Mouse (Mus musculus) gastrocnemius, adult 2 months (tissue): ENCODE results near the gene Plxdc2. TPM values are rescaled to one million over a fixed set of nuclear protein-coding genes. Genes with fewer than 3 reads are reported as not detected.

Experiments
- DNase-seq: peaks from one replicate; pipeline ENCODE4 v3.0.0; 2022
- H3K27ac ChIP-seq: fragments of 200-600 bp; 2 replicates; pipeline ENCODE4 v1.8.1; 2022; ENCODE audit warnings: mild to moderate bottlenecking
- H3K4me3 ChIP-seq: fragments of 200-600 bp; 2 replicates; pipeline ENCODE4 v1.8.1; 2022; ENCODE audit warnings: mild to moderate bottlenecking, moderate library complexity
- CTCF ChIP-seq: fragments of 200-600 bp; IDR thresholded peaks from 2 replicates; pipeline ENCODE4 v1.8.1; 2022; ENCODE audit warnings: antibody characterized with exemption, mild to moderate bottlenecking, moderate library complexity
- intact Hi-C: fragments of 180-260 bp; cut with DNase I; formaldehyde crosslinking; loops from one replicate; pipeline ENCODE4 v1.15.1; 2025
- total RNA-seq, 2 experiments: library from RNA; stranded (reverse); gene quantifications; 2 replicates each; pipeline ENCODE4 v1.2.3; 2021

Plxdc2 gene
- total RNA-seq, 2 experiments from 2014 or later, result 12.1 to 18.4 TPM

- intact Hi-C loops, result no loop called here
- H3K27ac ChIP-seq, result no peak overlapping the region
- TF ChIP-seq CTCF, result no peak
- no peak overlapping the region for H3K4me3 ChIP-seq
- no peak for DNase-seq
Observed at GRCm38 (mm10) chr2:16642061-16642460, 286.0 kb downstream of the Plxdc2 start.

GRCm38 (mm10) chr2:16651713-16652112 is 295.6 kb downstream of the Plxdc2 start:
- no peak overlapping the region for H3K4me3 ChIP-seq
- intact Hi-C loops, result no loop called here
- no peak for DNase-seq
- H3K27ac ChIP-seq, result no peak overlapping the region
- TF ChIP-seq CTCF, result no peak

DNA sequence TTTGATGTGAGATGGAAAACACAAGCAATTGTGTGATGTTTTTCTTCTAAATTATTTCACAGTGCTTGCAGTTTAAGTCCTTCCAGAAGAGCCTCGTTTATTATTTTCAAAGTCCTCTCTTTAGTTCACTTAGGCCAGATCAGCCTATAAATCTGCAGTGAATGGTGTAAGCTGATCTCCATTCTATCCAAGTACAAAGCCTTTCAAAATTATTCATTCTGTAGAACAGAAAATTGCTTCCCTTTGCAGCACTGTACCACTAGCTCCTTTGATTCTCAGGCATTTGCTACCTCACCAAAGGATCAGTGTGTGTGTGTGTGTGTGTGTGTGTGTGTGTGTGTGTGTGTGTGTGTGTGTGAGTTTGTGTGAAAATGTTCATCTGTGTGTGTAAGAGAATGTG is 308.4 kb downstream of the Plxdc2 start:
- DNase-seq, result no peak
- intact Hi-C loops, result no loop called here
- Histone ChIP-seq H3K4me3 (no peak overlapping the region), H3K27ac (no peak overlapping the region)
- no peak for TF ChIP-seq CTCF

- H3K27ac ChIP-seq, result no peak overlapping the region
- DNase-seq, result no peak
- H3K4me3 ChIP-seq, result no peak overlapping the region
- no peak for TF ChIP-seq CTCF
- intact Hi-C loops, result no loop called here
Observed at GRCm38 (mm10) chr2:16668391-16668790, 312.3 kb downstream of the Plxdc2 start.

DNA sequence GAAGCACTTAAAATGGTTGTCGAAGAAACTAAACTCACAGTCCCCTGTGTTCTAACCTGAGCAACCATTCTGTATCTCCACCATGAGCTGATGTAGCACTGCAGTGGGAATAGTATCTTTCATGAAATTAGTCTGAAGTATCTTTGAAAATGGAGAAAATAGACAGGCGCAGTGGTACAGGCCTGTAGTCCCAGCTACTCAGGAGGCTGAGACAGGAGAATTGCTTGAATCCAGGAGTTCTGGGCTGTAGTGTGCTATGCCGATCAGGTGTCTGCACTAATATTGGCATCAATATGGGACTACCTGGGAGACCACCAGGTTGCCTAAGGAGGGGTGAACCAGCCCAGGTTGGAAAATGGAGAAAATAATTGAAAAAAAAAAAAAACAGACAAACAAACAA is 326.8 kb downstream of the Plxdc2 start:
- no peak for DNase-seq
- TF ChIP-seq CTCF, result no peak
- no peak overlapping the region for H3K27ac ChIP-seq
- no peak overlapping the region for H3K4me3 ChIP-seq
- intact Hi-C loops, result no loop called here

GRCm38 (mm10) chr2:16683739-16684138 is 327.6 kb downstream of the Plxdc2 start:
- no peak overlapping the region for H3K27ac ChIP-seq
- no peak for TF ChIP-seq CTCF
- no peak overlapping the region for H3K4me3 ChIP-seq
- intact Hi-C loops, result no loop called here
- no peak for DNase-seq

GRCm38 (mm10) chr2:16684529-16684928 is 328.4 kb downstream of the Plxdc2 start:
- DNase-seq, result peak; percentile 16
- intact Hi-C loops, result no loop called here
- H3K27ac ChIP-seq, result no peak overlapping the region
- no peak overlapping the region for H3K4me3 ChIP-seq
- TF ChIP-seq CTCF, result no peak

DNA sequence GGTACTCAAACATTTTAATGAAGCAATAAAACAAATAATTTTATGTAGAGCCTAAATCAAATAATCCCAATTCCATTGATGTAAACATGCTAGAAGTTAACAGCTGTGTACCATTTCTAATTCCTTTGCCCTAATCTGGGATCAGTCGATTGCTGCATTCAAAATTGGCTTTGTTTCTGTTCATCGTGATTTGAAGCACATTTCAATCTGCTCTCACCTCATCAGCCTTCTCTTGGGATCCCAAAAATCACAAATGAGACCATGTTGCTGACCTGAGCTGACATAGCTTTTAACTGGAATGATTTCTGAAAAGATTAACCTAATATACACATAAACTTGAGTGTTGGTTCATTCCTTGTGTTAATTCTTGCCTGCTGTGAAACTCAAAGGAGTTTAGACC is 340.3 kb downstream of the Plxdc2 start:
- no peak overlapping the region for H3K27ac ChIP-seq
- DNase-seq, result no peak
- no peak for TF ChIP-seq CTCF
- intact Hi-C loops, result no loop called here
- H3K4me3 ChIP-seq, result no peak overlapping the region

GRCm38 (mm10) chr2:16697181-16697580 is 341.1 kb downstream of the Plxdc2 start:
- no peak for TF ChIP-seq CTCF
- intact Hi-C loops, result no loop called here
- no peak overlapping the region for H3K27ac ChIP-seq
- no peak for DNase-seq
- H3K4me3 ChIP-seq, result no peak overlapping the region

GRCm38 (mm10) chr2:16706227-16706626 is 350.1 kb downstream of the Plxdc2 start:
- intact Hi-C loops, result no loop called here
- peak; percentile 46 for TF ChIP-seq CTCF
- Histone ChIP-seq H3K27ac (no peak overlapping the region), H3K4me3 (no peak overlapping the region)
- DNase-seq, result no peak

GRCm38 (mm10) chr2:16709885-16710284 is 353.8 kb downstream of the Plxdc2 start:
- no peak overlapping the region for H3K27ac ChIP-seq

GRCm38 (mm10) chr2:16731033-16731432 is 374.9 kb downstream of the Plxdc2 start:
- no peak overlapping the region for H3K27ac ChIP-seq
- no peak for DNase-seq
- H3K4me3 ChIP-seq, result no peak overlapping the region
- intact Hi-C loops, result no loop called here
- no peak for TF ChIP-seq CTCF

More at GRCm38 (mm10) chr2:16709885-16710284, 353.8 kb downstream of the Plxdc2 start:
- no peak for DNase-seq
- TF ChIP-seq CTCF, result no peak
- intact Hi-C loops, result no loop called here
- H3K4me3 ChIP-seq, result no peak overlapping the region

GRCm38 (mm10) chr2:16734381-16734780 is 378.3 kb downstream of the Plxdc2 start:
- intact Hi-C loops, result no loop called here
- Histone ChIP-seq H3K27ac (no peak overlapping the region), H3K4me3 (no peak overlapping the region)
- no peak for DNase-seq
- TF ChIP-seq CTCF, result no peak

DNA sequence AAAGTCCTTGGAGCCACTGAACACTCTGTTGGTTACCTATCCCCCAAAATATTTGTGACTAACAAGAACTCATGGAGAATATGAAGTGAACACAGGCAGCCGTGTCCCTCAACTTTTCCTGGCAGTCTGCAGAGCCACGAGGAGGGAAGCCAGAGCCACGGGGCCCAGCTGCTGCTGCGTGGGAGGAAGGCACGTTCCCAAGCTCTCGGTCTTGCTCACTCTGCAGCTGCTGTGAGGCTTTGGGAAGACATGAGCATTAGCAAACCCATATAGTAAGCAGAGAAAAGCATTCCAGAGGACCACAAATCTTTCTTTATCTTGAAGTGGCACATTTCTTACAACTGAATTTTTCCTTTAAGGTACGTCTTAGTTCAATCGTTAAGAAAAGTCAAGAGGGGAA is 382.1 kb downstream of the Plxdc2 start:
- no peak for TF ChIP-seq CTCF
- H3K27ac ChIP-seq, result peak overlapping the region; percentile 83
- peak overlapping the region; percentile 58 for H3K4me3 ChIP-seq
- intact Hi-C loops, result no loop called here
- DNase-seq, result peak; percentile 85

- no peak for DNase-seq
- intact Hi-C loops, result no loop called here
- TF ChIP-seq CTCF, result no peak
Observed at GRCm38 (mm10) chr2:16741813-16742212, 385.7 kb downstream of the Plxdc2 start.

More at GRCm38 (mm10) chr2:16741813-16742212, 385.7 kb downstream of the Plxdc2 start:
- Histone ChIP-seq H3K27ac (no peak overlapping the region), H3K4me3 (no peak overlapping the region)
